Mouse (Mus musculus): Measurements from ENCODE around the gene Tas1r3. TPM values are rescaled to one million over a fixed set of nuclear protein-coding genes. Genes with fewer than 3 reads are reported as not detected.
A peak's percentile ranks its signal among the peaks of the same experiment; 100 is the strongest.

Tas1r3 gene
- polyA plus RNA-seq, 1 experiment from 2014 or later = 0.45 TPM

GRCm38 (mm10) chr4:155838187-155839153 is 24.7 kb downstream of the Tas1r3 start:
- 65% methylated on average over 8 of the region's 8 CpGs for WGBS
- H3K9me3 ChIP-seq = no peaks in the 10 kb centered on the region
- no peak overlapping the region for H3K4me3 ChIP-seq
- H3K4me1 ChIP-seq (replicated peaks) = peaks cover 36% of the 10 kb centered on the region
- H3K4me2 ChIP-seq = no peak overlapping the region
- peaks cover 5% of the 10 kb centered on the region for H3K36me3 ChIP-seq
- H3K27me3 ChIP-seq = peaks cover 26% of the 10 kb centered on the region
- ATAC-seq (ENCODE audit: low read depth) = no peak
- H3K9ac ChIP-seq = no peak overlapping the region
- 0 out of 2 replicates have a peak overlapping the region, but pooled peaks have one; percentile 46 for H3K27ac ChIP-seq (replicated peaks)

DNA sequence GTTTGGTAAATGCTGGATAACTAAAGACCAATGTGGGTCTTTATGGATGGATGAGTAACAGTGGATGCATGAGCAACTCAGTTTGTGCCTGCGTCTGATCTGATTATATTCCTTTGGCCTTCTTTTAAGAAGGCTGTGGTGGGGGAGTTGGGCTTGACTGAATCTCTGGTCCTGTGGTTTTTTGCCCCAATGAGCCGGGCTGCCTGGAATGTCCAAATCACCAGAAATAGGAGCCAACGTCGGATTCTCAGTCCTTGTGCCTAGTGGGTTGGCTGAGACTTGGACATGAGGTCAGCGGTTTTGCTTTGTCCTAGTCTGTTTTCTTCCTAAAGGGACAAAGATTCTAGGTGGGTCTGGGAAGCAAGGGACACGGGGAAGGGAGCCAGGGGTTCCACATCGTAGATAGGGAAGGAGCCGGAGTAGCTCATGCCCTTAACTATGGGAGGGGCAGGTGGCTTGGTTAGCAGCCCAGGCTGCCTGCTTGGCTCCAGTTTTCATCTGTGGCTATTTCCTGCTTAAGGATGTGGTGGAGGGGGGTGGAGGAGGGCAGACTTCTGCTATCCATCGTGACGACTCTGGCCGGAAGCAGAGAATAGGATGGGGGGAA is 25.7 kb downstream of the Tas1r3 start:
- H3K27me3 ChIP-seq = peaks cover 22% of the 10 kb centered on the region
- 0 out of 2 replicates have a peak overlapping the region, but pooled peaks have one; percentile 1 for H3K27ac ChIP-seq (replicated peaks)
- peaks cover 45% of the 10 kb centered on the region for H3K4me1 ChIP-seq (replicated peaks)
- no peak overlapping the region for H3K4me2 ChIP-seq
- no peak for ATAC-seq (ENCODE audit: low read depth)
- peaks cover 12% of the 10 kb centered on the region for H3K36me3 ChIP-seq
- WGBS = 82% methylated on average over 11 of the region's 11 CpGs
- H3K9me3 ChIP-seq = no peaks in the 10 kb centered on the region
- no peak overlapping the region for H3K9ac ChIP-seq
- H3K4me3 ChIP-seq = no peak overlapping the region

DNA sequence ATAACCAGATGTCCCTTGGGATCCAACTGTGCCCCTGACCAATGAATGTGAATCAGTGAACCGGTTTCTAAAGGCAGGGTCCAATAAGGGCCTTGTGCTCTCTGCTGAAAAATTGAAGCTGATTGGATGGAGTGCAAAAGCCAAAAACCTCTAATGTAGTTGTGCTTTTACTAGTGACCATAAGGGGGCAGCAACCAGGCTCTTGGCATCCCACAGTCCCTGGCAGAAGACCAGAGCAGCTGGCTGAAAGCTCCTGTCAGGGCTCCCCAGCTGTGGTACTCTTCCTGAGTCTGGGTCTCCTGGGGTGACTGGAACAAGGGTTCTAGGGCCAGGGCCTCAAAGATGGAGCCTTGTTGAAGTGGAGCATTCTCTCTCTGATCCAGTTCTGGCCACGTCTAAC is 29.3 kb downstream of the Tas1r3 start:
- peak overlapping the region; percentile 84 for H3K27ac ChIP-seq (replicated peaks)

DNA sequence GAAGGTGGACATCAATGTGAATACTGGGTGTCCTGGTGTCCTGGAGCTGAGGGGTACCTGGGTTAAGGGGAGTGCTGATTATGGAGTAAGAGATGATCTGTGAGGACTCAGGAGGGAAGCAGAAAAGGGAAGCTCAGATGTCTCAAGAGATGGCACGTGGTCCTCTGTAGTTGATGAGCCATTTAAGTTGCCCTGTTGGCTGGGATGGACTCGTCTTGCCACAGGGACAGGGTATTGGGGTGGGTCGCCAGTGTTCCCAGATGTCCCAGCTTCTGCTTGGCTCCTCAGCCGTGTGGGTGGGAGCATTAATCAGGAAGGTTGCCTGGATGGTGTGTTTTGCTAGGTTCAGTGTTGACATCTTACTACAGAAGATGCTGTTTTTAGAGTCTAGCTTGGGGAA is 29.9 kb downstream of the Tas1r3 start:
- Histone ChIP-seq H3K27ac (replicated peaks) (no peak overlapping the region), H3K9me3 (no peaks in the 10 kb centered on the region), H3K4me3 (no peak overlapping the region), H3K27me3 (no peaks in the 10 kb centered on the region), H3K4me1 (replicated peaks) (peaks cover 33% of the 10 kb centered on the region), H3K9ac (0 out of 2 replicates have a peak overlapping the region, but pooled peaks have one; percentile 92), H3K4me2 (peak overlapping the region; percentile 100; the same call in 1 of the 2 replicates), H3K36me3 (peaks cover 13% of the 10 kb centered on the region; the same call in 1 of the 2 replicates)
- 89% methylated on average over 4 of the region's 4 CpGs for WGBS
- no peak for ATAC-seq (ENCODE audit: low read depth)

More for the DNA sequence above, 29.3 kb downstream of the Tas1r3 start:
- H3K36me3 ChIP-seq = peaks cover 10% of the 10 kb centered on the region; the same call in 1 of the 2 replicates
- peaks cover 33% of the 10 kb centered on the region for H3K4me1 ChIP-seq (replicated peaks)
- no peaks in the 10 kb centered on the region for H3K9me3 ChIP-seq
- H3K4me3 ChIP-seq = no peak overlapping the region
- H3K27me3 ChIP-seq = no peaks in the 10 kb centered on the region
- peak; percentile 34; the same call in 1 of the 2 replicates for ATAC-seq (ENCODE audit: low read depth)
- 38% methylated on average over 2 of the region's 2 CpGs for WGBS
- no peak overlapping the region for H3K4me2 ChIP-seq
- H3K9ac ChIP-seq = no peak overlapping the region

GRCm38 (mm10) chr4:155832321-155832720 is 30.8 kb downstream of the Tas1r3 start:
- ATAC-seq (ENCODE audit: low read depth) = no peak
- Histone ChIP-seq H3K4me1 (replicated peaks) (peaks cover 33% of the 10 kb centered on the region), H3K4me2 (peak overlapping the region; percentile 100), H3K4me3 (peak overlapping the region; percentile 94), H3K27me3 (no peaks in the 10 kb centered on the region), H3K36me3 (peaks cover 23% of the 10 kb centered on the region), H3K9me3 (no peaks in the 10 kb centered on the region), H3K9ac (peak overlapping the region; percentile 92), H3K27ac (replicated peaks) (peak overlapping the region; percentile 85; the same call in 1 of the 2 replicates)
- 54% methylated on average over 10 of the region's 10 CpGs for WGBS

DNA sequence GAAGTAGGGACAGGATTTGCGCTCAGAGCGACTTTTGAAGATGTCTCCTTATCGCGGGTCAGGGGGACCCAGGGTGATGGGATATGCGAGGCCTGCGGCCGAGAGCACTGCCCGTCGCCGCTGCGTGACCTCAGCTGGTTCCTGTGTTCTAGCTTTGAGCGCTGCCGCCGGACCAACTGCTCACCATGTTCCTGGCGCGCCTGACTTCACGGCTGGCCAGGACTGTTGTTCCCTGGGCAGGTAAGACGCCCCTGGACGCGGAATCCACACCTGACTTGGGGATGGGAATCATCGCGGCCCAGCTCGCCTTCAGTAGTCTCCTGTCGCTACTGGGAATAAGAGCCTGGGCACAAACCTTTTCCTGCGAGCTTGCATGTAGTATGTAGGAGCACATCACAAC is 31.3 kb downstream of the Tas1r3 start:
- Histone ChIP-seq H3K4me2 (peak overlapping the region; percentile 100), H3K9me3 (no peaks in the 10 kb centered on the region), H3K36me3 (peaks cover 28% of the 10 kb centered on the region), H3K9ac (peak overlapping the region; percentile 92), H3K27ac (replicated peaks) (peak overlapping the region; percentile 85), H3K27me3 (no peaks in the 10 kb centered on the region), H3K4me3 (peak overlapping the region; percentile 94), H3K4me1 (replicated peaks) (peaks cover 33% of the 10 kb centered on the region)
- 1% methylated on average over 25 of the region's 25 CpGs for WGBS
- ATAC-seq (ENCODE audit: low read depth) = no peak

- Histone ChIP-seq H3K27ac (replicated peaks) (peak within 1 kb of the TSS; percentile 85), H3K4me1 (replicated peaks) (peaks cover 33% of the 10 kb centered on the region), H3K4me3 (peak within 1 kb of the TSS; percentile 94), H3K9me3 (no peaks in the 10 kb centered on the region), H3K9ac (peak within 1 kb of the TSS; percentile 92), H3K36me3 (peaks cover 33% of the 10 kb centered on the region), H3K27me3 (no peaks in the 10 kb centered on the region), H3K4me2 (peak within 1 kb of the TSS; percentile 100)
- WGBS = under 1% methylated on average over 49 of the region's 49 CpGs
- ATAC-seq (ENCODE audit: low read depth) = peak; percentile 91
Measured at GRCm38 (mm10) chr4:155831205-155831766, 31.9 kb downstream of the Tas1r3 start, which contains the start of gene Aurkaip1. TSS of gene Aurkaip1 (plus strand) at chr4:155831272.

DNA sequence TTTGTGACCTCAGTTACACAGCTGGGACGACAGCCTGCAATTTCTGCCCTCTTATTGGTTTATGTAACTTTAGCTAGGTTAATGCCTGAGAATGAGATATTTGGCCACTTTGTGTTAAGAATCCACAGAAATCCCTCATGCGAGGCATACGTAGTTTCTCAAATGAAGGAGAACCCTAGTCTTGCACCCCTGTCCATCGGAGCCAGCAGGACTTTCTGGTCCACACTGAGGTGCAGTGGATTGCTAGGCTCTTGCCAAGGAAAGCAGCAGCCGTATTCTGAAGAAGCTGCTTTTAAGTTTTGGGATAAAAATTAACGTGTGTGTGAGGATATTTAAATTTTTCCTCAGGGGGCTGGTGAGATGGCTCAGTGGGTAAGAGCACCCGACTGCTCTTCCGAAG is 32.6 kb downstream of the Tas1r3 start:
- peak overlapping the region; percentile 100 for H3K4me2 ChIP-seq
- H3K27me3 ChIP-seq = no peaks in the 10 kb centered on the region
- H3K4me1 ChIP-seq (replicated peaks) = peaks cover 33% of the 10 kb centered on the region
- H3K36me3 ChIP-seq = peaks cover 36% of the 10 kb centered on the region
- 57% methylated on average over 8 of the region's 8 CpGs for WGBS
- peak overlapping the region; percentile 94 for H3K4me3 ChIP-seq
- H3K9me3 ChIP-seq = no peaks in the 10 kb centered on the region
- peak overlapping the region; percentile 85 for H3K27ac ChIP-seq (replicated peaks)
- no peak for ATAC-seq (ENCODE audit: low read depth)
- peak overlapping the region; percentile 41; the same call in 1 of the 2 replicates for H3K9ac ChIP-seq

GRCm38 (mm10) chr4:155829866-155830265 is 33.3 kb downstream of the Tas1r3 start:
- no peak for ATAC-seq (ENCODE audit: low read depth)
- Histone ChIP-seq H3K9me3 (no peaks in the 10 kb centered on the region), H3K9ac (no peak overlapping the region), H3K27ac (replicated peaks) (no peak overlapping the region), H3K27me3 (no peaks in the 10 kb centered on the region), H3K4me1 (replicated peaks) (peaks cover 33% of the 10 kb centered on the region), H3K4me3 (no peak overlapping the region), H3K36me3 (peaks cover 43% of the 10 kb centered on the region), H3K4me2 (no peak overlapping the region)
- 94% methylated on average over 4 of the region's 4 CpGs for WGBS

- Histone ChIP-seq H3K27me3 (no peaks in the 10 kb centered on the region), H3K4me3 (no peak overlapping the region), H3K27ac (replicated peaks) (no peak overlapping the region), H3K9ac (no peak overlapping the region), H3K4me1 (replicated peaks) (no peaks in the 10 kb centered on the region), H3K4me2 (no peak overlapping the region), H3K36me3 (peaks cover 94% of the 10 kb centered on the region), H3K9me3 (no peaks in the 10 kb centered on the region)
- no peak for ATAC-seq (ENCODE audit: low read depth)
- WGBS = 94% methylated on average over 16 of the region's 16 CpGs
Measured at GRCm38 (mm10) chr4:155823443-155823842, 39.7 kb downstream of the Tas1r3 start.

DNA sequence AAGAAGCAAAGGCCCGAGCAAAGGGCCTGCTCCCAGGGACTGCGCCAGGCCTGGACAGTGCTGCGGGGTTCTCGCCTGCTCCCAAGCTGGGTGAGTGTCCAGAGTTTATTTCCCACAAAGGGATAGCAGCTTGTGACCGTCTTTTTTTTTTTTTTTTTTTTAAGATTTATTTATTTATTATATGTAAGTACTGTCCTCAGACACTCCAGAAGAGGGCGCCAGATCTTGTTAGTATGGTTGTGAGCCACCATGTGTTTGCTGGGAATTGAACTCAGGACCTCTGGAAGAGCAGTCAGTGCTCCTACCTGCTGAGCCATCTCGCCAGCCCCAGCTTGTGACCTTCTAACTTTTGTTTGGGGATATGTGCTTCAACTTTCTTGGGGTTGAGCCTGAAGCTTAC is 42.1 kb downstream of the Tas1r3 start:
- Histone ChIP-seq H3K36me3 (peaks cover 95% of the 10 kb centered on the region), H3K4me3 (no peak overlapping the region), H3K27ac (replicated peaks) (no peak overlapping the region), H3K27me3 (no peaks in the 10 kb centered on the region), H3K9me3 (no peaks in the 10 kb centered on the region), H3K4me1 (replicated peaks) (no peaks in the 10 kb centered on the region), H3K4me2 (no peak overlapping the region), H3K9ac (no peak overlapping the region)
- no peak for ATAC-seq (ENCODE audit: low read depth)
- WGBS = 84% methylated on average over 7 of the region's 7 CpGs

- Histone ChIP-seq H3K27ac (replicated peaks) (no peak overlapping the region), H3K4me2 (no peak overlapping the region), H3K27me3 (no peaks in the 10 kb centered on the region), H3K9ac (no peak overlapping the region), H3K36me3 (peaks cover 83% of the 10 kb centered on the region), H3K9me3 (no peaks in the 10 kb centered on the region), H3K4me1 (replicated peaks) (peaks cover 20% of the 10 kb centered on the region), H3K4me3 (no peak overlapping the region)
- WGBS = 79% methylated on average over 4 of the region's 4 CpGs
- no peak for ATAC-seq (ENCODE audit: low read depth)
Measured at GRCm38 (mm10) chr4:155817533-155817932, 45.6 kb downstream of the Tas1r3 start.

Data from neural tube, embryonic 13.5 days (tissue).